Mouse (Mus musculus) bone marrow, adult 2 months (tissue): ENCODE results near the gene Gm5426. TPM values are rescaled to one million over a fixed set of nuclear protein-coding genes. Genes with fewer than 3 reads are reported as not detected.
"Not testable (repeated sequence)": the region's sequence is repeated elsewhere in the genome, so short reads cannot be mapped to it uniquely, and the experiment has no call there.

Experiments
- H3K27ac ChIP-seq: fragments of 200-500 bp; 2 replicates; pipeline ENCODE4 v1.5.1; 2012; ENCODE audit warnings: low read depth, mild to moderate bottlenecking, control low read depth, inconsistent platforms, low read length; ENCODE audit not compliant: control insufficient read depth, poor library complexity, insufficient read depth
- H3K4me1 ChIP-seq: fragments of 200-500 bp; 2 replicates; pipeline ENCODE4 v1.6.1; 2011; ENCODE audit warnings: low read length; ENCODE audit not compliant: control insufficient read depth, insufficient read depth
- H3K4me3 ChIP-seq: fragments of 200-500 bp; replicated peaks from 2 replicates; pipeline ENCODE3; 2011; ENCODE audit warnings: mild to moderate bottlenecking, low read depth, low read length, control low read depth; ENCODE audit not compliant: control insufficient read depth
- CTCF ChIP-seq: fragments of 200-500 bp; IDR thresholded peaks from 2 replicates; pipeline ENCODE4 v1.5.1; 2011; ENCODE audit warnings: low read length, control low read depth; ENCODE audit not compliant: control insufficient read depth, insufficient read depth
- POLR2A ChIP-seq: fragments of 200-500 bp; IDR thresholded peaks from 2 replicates; pipeline ENCODE4 v1.6.1; 2011; ENCODE audit warnings: low read depth, mild to moderate bottlenecking, control low read depth, low read length, borderline replicate concordance; ENCODE audit not compliant: control insufficient read depth
- WGBS: fragments of 180-500 bp; shearing (Covaris S2); methylation state at CpG from one replicate; pipeline ENCODE4 v1.1.7; 2018; 5-methylcytosine and 5-hydroxymethylcytosine counted together
- polyA plus RNA-seq: library from polyadenylated mRNA; stranded (reverse); fragments of >200 nt; gene quantifications from 2 replicates; pipeline ENCODE4 v1.2.4, GENCODE M21; 2011; ENCODE audit warnings: low replicate concordance; ENCODE audit not compliant: missing spikeins, insufficient read depth, insufficient read length

The Gm5426 gene
- not detected in 2 replicates for polyA plus RNA-seq

DNA sequence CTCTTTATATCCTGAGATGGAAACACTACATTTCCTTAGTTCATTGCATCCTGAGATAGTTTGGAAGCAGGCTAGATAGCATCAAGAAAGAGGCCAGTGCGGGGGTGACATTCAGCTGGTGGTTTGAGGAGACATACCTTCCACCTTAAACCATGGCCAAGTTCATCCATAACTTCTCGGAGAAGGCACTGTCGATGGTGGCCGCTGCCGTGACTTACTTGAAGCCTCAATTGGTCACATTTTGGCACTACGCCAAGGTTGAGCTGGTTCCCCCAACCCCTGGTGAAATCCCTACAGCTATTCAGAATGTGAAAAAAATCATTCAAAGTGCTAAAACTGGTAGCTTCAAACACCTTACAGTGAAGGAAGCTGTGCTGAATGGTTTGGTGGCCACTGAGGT is at the start of gene Gm5426:
Gm5426 (plus strand) TSS at position 153 of the 400 bp plus-strand sequence.
- H3K4me1 ChIP-seq, H3K4me3 ChIP-seq, H3K27ac ChIP-seq: not testable (repeated sequence)
- WGBS, result 85% methylated on average over 6 of the region's 6 CpGs

DNA sequence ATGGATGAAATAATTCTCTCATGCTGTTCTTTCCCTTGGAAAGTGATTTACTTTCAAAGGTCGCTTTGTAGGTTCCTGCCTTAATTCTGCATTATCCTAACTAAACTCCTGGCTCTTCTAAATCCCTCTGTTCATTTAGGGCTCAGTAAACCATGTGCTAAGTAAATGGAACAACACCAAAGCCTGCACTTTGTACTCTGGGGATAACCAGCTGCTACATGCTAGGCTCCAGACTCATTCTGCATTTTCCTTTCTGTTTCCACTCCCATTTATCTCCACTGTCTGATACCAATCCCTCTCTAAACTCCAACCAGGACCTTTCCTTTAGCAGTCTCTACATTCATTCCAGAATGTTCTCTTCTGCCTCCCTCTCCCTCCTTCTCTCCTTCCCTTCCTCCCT is 46.7 kb upstream of the Gm5426 start:
- Histone ChIP-seq H3K4me1 (no peaks in the 10 kb centered on the region), H3K4me3 (no peak overlapping the region), H3K27ac (no peak overlapping the region)
- 73% methylated on average over 1 of the region's 1 CpGs for WGBS
- no peak for TF ChIP-seq CTCF
- no peak for TF ChIP-seq POLR2A

DNA sequence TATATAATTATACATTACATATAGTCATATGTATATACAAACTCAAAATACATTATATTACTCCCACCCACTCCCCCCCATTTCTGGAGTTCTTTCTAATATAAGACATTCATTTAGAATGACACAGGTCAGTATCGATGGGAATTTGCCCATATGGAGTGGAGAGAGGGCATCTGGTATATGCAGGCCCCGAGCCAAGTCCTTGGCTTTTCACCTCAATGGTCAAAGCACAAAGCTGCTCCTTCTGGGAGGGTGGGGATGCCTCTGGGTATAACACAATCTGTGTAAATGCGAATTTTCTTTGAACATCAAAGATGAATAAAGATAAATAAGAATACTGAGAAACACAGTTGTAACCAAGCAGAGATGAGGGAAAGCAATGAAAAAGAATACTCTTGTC is 46.0 kb upstream of the Gm5426 start:
- no peaks in the 10 kb centered on the region for H3K4me1 ChIP-seq
- WGBS, result 73% methylated on average over 3 of the region's 3 CpGs
- no peak overlapping the region for H3K4me3 ChIP-seq
- no peak overlapping the region for H3K27ac ChIP-seq
- no peak for TF ChIP-seq CTCF
- no peak for TF ChIP-seq POLR2A

- WGBS, result 60% methylated on average over 2 of the region's 2 CpGs
- no peaks in the 10 kb centered on the region for H3K4me1 ChIP-seq
- no peak overlapping the region for H3K4me3 ChIP-seq
- TF ChIP-seq POLR2A, result no peak
- no peak for TF ChIP-seq CTCF
- H3K27ac ChIP-seq, result no peak overlapping the region
Measured at GRCm38 (mm10) chr10:96093890-96094531, 42.4 kb upstream of the Gm5426 start.

GRCm38 (mm10) chr10:96094559-96094958 is 41.8 kb upstream of the Gm5426 start:
- TF ChIP-seq CTCF, result no peak
- TF ChIP-seq POLR2A, result no peak
- Histone ChIP-seq H3K27ac (no peak overlapping the region), H3K4me3 (no peak overlapping the region), H3K4me1 (no peaks in the 10 kb centered on the region)
- 68% methylated on average over 2 of the region's 2 CpGs for WGBS

DNA sequence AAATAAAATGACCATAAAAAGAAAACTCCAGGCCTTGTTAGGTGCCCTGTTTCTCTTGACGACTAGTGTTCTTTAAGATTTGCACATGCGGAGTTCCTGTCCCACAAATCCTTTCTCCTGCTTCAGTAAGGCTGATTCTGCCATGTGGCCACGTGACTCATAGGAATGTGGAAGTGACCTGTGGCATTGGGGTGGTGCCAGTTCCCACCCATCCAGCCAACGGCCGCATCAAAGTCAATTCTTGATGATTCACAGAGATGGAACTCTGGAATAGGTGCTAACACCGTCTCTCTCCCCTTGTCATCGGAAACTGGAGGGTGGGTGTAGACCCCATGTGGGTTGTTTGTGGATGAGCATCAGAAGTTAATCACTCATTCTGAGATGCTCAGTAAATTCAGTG is 39.7 kb upstream of the Gm5426 start:
- TF ChIP-seq POLR2A (no peak), CTCF (no peak)
- Histone ChIP-seq H3K4me1 (no peaks in the 10 kb centered on the region), H3K27ac (no peak overlapping the region), H3K4me3 (no peak overlapping the region)
- 77% methylated on average over 7 of the region's 7 CpGs for WGBS

DNA sequence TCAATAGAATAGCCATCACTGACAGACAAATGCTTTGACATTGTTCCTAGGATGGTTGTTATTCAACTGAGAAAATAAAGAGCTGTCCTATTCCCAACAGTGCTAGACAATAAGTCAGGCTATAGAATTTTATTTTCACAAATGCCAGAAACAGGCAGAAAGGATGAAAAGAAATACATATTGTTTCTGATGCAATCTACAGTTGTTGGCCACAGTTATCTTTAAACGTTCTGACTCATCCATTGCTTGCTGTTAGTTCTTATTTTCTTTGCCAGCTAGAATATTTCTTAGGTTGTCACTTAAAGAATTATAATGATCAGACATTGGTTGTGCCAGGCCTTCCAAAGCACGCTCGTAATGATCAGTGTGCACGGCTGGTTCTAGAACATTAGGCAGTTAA is 35.4 kb upstream of the Gm5426 start:
- TF ChIP-seq POLR2A, result no peak
- TF ChIP-seq CTCF, result no peak
- Histone ChIP-seq H3K27ac (no peak overlapping the region), H3K4me3 (no peak overlapping the region), H3K4me1 (no peaks in the 10 kb centered on the region)
- WGBS, result 83% methylated on average over 4 of the region's 4 CpGs

DNA sequence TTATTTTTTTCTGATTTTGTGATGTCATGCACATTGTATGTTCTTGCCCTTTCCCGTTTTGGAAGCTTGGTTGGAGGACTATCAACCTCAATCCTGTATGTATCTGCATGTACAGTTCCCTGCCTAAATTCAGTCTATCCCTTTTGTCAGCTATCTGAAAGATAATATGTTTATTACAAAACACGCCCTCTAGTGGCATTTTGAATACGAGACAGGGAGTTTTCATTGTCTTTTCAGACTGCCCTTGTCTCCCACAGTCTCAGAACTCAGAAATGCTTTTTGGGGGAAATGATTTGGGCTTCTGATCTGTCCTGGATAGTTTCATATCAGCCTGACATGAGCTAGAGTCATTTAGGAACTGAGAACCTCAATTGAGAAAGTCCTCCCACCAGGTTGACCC is 32.2 kb upstream of the Gm5426 start:
- TF ChIP-seq CTCF (no peak), POLR2A (no peak)
- WGBS, result 51% methylated on average over 3 of the region's 3 CpGs
- H3K4me1 ChIP-seq, result no peaks in the 10 kb centered on the region

GRCm38 (mm10) chr10:96104624-96105023 is 31.8 kb upstream of the Gm5426 start:
- no peak overlapping the region for H3K4me3 ChIP-seq
- H3K27ac ChIP-seq, result no peak overlapping the region
- no peaks in the 10 kb centered on the region for H3K4me1 ChIP-seq
- WGBS, result 72% methylated on average over 4 of the region's 4 CpGs
- no peak for TF ChIP-seq CTCF
- no peak for TF ChIP-seq POLR2A

More for the DNA sequence above, 32.2 kb upstream of the Gm5426 start:
- H3K27ac ChIP-seq, result no peak overlapping the region
- H3K4me3 ChIP-seq, result no peak overlapping the region
